22 mouse cellular contexts compared by ENCODE assay signal in genomic region chr4:98697932-98698331, GRCm38 (mm10). TPM values are rescaled to one million over a fixed set of nuclear protein-coding genes. Genes with fewer than 3 reads are reported as not detected.
"Had no signal": no experiment of that assay in that cellular context is flagged by ENCODE, and none has a peak within 500 bp of the region (broad histone marks: within the 10 kb centered on the region; RNA-seq: fewer than 3 reads in every experiment).

No protein-coding gene starts in this region.

- H3K27me3 ChIP-seq: neural tube, embryonic 13.5 days; neural tube, embryonic 15.5 days; stomach, embryonic 15.5 days had no signal

- DNase-seq: retina, postnatal 1 day; right cerebral cortex, adult 18-20 months; right cerebral cortex, postnatal 14 days; right cerebral cortex, postnatal 25 days; right cerebral cortex, postnatal 4 days; spleen, adult 18-20 months; thymus, adult 18-20 months; thymus, adult 2 months; thymus, postnatal 14 days; thymus, postnatal 25 days; thymus, postnatal 36 days; thymus, postnatal 4 days had no signal

RNA-seq across cellular contexts. Expression of gene L1td1, which starts 28.6 kb away (rescaled TPM):
- total RNA-seq: neutrophil, adult 5-6 weeks had no signal
- polyA plus RNA-seq: neural tube, embryonic 13.5 days; neural tube, embryonic 14.5 days; neural tube, embryonic 15.5 days; small intestine, adult 2 months; spleen, adult 2 months; stomach, postnatal 0 days; thymus, adult 2 months; thymus, postnatal 0 days; urinary bladder, adult 2 months had no signal
